Mouse (Mus musculus): ENCODE data around the gene Dnajc7.

Gene Dnajc7

GRCm38 (mm10) chr11:100579116-100579799 lies 40.7 kb downstream of the Dnajc7 start:
- DNase-seq (ENCODE audit: low read depth): no peak

GRCm38 (mm10) chr11:100577852-100578599 lies 41.9 kb downstream of the Dnajc7 start:
- DNase-seq (ENCODE audit: low read depth): no peak

DNA sequence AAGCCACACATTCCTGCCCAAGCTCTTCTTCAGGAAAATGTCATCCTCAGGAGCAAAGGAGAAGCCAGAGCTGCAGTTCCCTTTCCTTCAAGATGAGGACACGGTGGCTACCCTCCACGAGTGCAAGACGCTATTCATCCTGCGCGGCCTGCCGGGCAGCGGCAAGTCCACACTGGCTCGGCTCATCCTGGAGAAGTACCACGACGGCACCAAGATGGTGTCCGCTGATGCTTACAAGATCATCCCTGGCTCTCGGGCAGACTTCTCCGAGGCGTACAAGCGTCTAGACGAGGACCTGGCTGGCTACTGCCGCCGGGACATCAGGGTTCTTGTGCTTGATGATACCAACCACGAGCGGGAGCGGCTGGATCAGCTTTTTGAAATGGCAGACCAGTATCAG lies 43.7 kb downstream of the Dnajc7 start:
- DNase-seq (ENCODE audit: low read depth): no peak

DNA sequence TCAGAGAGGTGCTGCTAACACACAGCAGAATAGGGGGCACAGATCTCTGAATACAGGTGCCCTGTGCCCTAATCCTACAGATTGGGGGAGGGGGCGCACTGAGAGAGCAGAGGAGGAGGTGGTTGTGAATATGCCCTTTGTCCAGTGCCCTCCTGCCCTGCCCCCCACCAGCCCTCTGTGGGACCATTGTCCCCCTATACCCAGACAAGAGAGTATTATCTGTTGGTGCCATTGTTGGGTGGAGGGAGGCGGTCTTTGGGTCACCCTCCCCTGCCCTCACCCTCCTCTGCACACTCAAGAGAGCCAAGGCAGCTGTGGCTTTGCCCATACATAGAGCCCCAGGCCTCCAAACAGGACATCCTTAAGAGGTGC lies 44.5 kb downstream of the Dnajc7 start:
- DNase-seq (ENCODE audit: low read depth): no peak

DNA sequence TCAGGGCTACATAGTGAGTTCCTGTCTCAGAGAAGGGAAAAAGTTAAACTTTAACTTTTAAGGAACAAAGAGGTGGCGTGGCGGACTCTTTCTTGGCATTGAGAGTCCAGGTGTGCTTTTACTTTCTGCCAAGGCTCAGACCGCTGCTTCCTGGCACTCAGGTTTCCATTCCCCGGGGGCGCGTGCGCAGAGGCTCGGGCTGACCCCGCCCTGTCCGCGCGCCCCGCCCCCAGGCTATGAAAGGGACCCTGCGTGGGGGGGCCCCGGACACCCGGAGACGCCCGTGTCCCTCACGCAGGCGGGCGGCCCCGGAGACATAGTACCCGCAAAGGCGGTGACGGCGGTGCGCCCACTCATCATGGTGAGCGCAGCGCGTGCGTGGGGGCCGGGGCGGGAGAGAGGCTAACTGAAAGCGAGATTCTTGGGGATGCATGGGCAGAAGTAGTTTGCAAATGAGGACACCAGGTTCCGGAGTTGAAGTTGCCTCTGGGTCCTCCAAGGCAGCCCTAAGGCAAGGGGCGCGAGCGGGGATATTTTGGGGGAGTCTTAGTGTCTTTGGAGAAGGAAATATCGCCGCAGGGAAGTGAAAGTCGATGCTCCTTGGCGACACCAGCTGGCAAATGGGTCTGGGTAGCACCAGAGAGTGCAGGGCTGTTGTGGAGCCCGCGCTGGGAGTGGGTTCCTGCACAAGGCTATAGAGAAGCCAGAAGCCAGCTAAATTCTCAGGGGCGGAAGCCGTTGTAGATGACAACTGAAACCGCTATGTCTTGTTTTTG lies 45.1 kb downstream of the Dnajc7 start, which contains the start of gene Cnp:
Gene Cnp, plus strand, starts transcription at position 197 of the 776 bp plus-strand sequence.
- DNase-seq (ENCODE audit: low read depth): peak; percentile 90

DNA sequence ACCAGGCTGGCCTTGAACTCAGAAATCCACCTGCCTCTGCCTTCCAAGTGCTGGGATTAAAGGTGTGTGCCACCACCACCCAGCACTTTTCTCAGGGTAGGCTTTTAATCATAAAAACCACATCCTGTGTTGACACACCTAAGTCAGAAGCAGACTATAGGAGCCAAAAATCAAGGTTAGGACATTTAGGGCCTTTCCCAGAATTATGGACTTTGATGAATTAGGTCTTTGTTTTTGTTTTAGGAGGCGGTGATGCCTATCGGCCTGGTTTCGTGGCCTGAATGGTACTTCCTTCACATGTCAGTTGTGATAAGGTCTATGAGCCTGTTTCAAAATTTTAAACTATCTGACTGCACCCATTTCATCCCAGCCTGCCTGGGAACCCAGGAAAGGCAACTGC lies 45.8 kb downstream of the Dnajc7 start:
- peak; percentile 79 for DNase-seq (ENCODE audit: low read depth)

GRCm38 (mm10) chr11:100571202-100571567 lies 48.8 kb downstream of the Dnajc7 start:
- peak; percentile 57 for DNase-seq (ENCODE audit: low read depth)

GRCm38 (mm10) chr11:100570430-100571201 lies 49.4 kb downstream of the Dnajc7 start:
- peak; percentile 90 for DNase-seq (ENCODE audit: low read depth)

GRCm38 (mm10) chr11:100569789-100570188 lies 50.2 kb downstream of the Dnajc7 start:
- DNase-seq (ENCODE audit: low read depth): no peak

- DNase-seq (ENCODE audit: low read depth): no peak
These were observed 51.3 kb downstream of the Dnajc7 start for GRCm38 (mm10) chr11:100568692-100569091.

GRCm38 (mm10) chr11:100567815-100568245 lies 52.1 kb downstream of the Dnajc7 start:
- DNase-seq (ENCODE audit: low read depth): no peak

- no peak for DNase-seq (ENCODE audit: low read depth)
These were observed 52.7 kb downstream of the Dnajc7 start for GRCm38 (mm10) chr11:100567229-100567628.

- DNase-seq (ENCODE audit: low read depth): no peak
These were observed 55.3 kb downstream of the Dnajc7 start for GRCm38 (mm10) chr11:100564703-100565102.

GRCm38 (mm10) chr11:100564297-100564696 lies 55.7 kb downstream of the Dnajc7 start:
- DNase-seq (ENCODE audit: low read depth): no peak

DNA sequence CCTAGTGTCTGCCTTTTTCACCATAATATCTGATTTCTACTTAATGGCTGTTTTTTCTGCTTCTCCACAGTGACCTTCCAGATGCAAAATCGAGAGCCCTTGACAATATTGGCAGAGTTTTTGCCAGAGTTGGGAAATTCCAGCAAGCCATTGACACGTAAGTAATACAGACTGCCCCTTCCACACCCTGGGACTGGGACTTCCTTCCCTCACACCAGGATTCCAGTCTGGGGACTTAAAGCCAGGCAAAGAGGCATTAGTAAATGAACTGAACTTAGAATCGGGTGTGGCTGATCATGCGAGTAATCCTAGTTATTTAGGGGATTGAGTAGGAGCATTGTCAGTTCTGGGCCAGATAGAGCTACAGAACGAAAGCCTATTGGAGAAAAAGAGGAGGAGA lies 58.2 kb downstream of the Dnajc7 start:
- no peak for DNase-seq (ENCODE audit: low read depth)

DNA sequence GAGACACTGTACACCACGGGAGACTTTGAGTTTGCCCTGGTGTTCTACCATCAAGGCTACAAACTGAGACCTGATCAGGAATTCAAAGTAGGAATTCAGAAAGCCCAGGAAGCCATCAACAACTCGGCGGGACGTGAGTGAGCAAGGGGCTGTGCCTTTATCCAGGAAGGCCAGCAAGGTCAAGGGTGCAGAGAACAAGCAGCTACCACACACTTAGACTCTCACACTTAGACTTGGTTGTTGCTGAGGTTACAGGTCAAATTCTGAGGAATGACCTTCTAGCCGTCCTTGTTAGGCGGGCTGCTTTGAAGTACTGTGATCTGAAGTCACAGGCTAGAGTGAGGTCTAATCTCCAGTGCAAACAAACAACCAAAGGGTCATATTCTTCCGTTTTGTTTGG lies 60.5 kb downstream of the Dnajc7 start:
- DNase-seq (ENCODE audit: low read depth): no peak

DNA sequence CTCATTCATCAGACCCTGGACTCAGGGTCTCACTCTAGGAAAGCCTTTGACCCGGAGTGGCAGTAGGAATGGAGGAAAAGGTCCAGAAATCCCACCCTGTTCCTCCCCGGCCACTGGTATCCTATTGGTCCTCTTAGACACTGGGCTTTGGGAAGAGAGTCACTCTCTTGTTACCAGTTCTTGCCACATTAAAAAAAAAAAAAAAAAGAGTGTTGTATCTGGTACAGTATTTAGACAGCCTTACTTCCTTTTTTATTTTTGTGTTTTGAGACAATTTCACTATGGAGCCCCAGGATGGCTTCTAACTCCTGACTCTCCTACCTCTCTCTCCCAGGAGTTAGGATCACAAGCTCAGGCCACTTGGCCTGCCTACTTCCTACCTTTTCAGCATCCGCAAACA lies 62.4 kb downstream of the Dnajc7 start:
- DNase-seq (ENCODE audit: low read depth): no peak

GRCm38 (mm10) chr11:100555583-100555982 lies 64.4 kb downstream of the Dnajc7 start:
- DNase-seq (ENCODE audit: low read depth): peak; percentile 87

GRCm38 (mm10) chr11:100552842-100553241 lies 67.1 kb downstream of the Dnajc7 start:
- DNase-seq (ENCODE audit: low read depth): no peak

- no peak for DNase-seq (ENCODE audit: low read depth)
These were observed 69.9 kb downstream of the Dnajc7 start for GRCm38 (mm10) chr11:100550101-100550500.

GRCm38 (mm10) chr11:100549466-100549865 lies 70.5 kb downstream of the Dnajc7 start:
- no peak for DNase-seq (ENCODE audit: low read depth)

DNA sequence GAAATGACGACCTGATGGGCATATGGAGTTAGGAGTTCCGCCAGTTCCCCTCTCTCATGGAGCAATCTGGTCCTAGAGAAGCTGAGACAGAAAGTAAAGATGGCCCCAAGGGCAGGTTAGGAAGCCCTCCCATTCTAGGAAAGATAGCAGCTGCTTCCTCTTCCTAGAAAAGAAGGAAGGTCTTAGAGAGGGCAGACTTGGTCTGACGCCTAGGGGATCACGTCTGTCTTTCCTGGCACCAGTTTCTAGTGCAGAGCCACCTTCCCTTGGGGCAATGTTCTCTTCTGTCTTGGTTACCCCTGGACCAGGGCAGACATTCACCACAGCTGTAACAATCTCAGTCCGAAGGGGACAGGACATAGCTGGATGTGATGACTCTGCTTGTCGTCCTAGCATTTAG lies 71.8 kb downstream of the Dnajc7 start:
- DNase-seq (ENCODE audit: low read depth): no peak
